Mouse (Mus musculus) C2C12 (cell line): Measurements from ENCODE around the gene Car10.

Experiments used
- CEBPB ChIP-seq: IDR thresholded peaks from one replicate; pipeline ENCODE4 v1.6.1; 2011; ENCODE audit warnings: low read depth, mild to moderate bottlenecking, control low read depth, moderate library complexity
- CTCF ChIP-seq: IDR thresholded peaks from one replicate; pipeline ENCODE4 v1.5.1; 2011; ENCODE audit not compliant: control insufficient read depth, insufficient read depth, insufficient read length
- FOSL1 ChIP-seq: IDR thresholded peaks from one replicate; pipeline ENCODE4 v1.8.0; 2011; ENCODE audit warnings: mild to moderate bottlenecking, low read length; ENCODE audit not compliant: poor library complexity, insufficient read depth, severe bottlenecking
- MAX ChIP-seq: IDR thresholded peaks from one replicate; pipeline ENCODE4 v1.6.1; 2011; ENCODE audit warnings: mild to moderate bottlenecking, control low read depth
- MYOD1 ChIP-seq: IDR thresholded peaks from one replicate; pipeline ENCODE4 v1.6.1; 2011; ENCODE audit warnings: low read depth; ENCODE audit not compliant: control insufficient read depth, insufficient read length
- MYOG ChIP-seq: IDR thresholded peaks from one replicate; pipeline ENCODE4 v1.6.1; 2011; ENCODE audit not compliant: control insufficient read depth, insufficient read length; ENCODE audit errors: extremely low read depth
- USF1 ChIP-seq: IDR thresholded peaks from one replicate; pipeline ENCODE4 v1.6.1; 2011; ENCODE audit warnings: low read depth, mild to moderate bottlenecking, control low read depth, moderate library complexity

DNA sequence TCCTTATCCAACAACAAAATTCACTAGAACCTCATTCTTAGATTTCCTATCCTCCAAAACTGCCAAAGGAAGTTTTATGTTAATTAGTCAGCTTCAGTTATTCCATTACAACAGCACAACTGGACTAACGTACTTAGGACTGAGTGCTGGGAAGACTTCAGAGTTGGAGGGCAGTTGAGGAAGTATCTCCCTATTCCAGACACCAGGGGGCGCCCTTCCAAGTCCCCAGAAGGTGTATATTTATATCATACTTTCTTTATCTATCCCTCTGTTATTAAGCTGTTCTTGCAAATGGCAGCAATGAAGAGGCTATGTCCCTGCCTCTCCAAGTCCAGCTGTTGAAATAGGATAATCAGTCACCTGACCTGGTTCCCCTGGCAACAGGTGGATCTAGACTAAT lies 405.6 kb downstream of the Car10 start:
- TF ChIP-seq CTCF = no peak
- no peak for TF ChIP-seq FOSL1
- no peak for TF ChIP-seq USF1
- TF ChIP-seq MYOG = no peak
- TF ChIP-seq MAX = no peak
- no peak for TF ChIP-seq MYOD1
- no peak for TF ChIP-seq CEBPB
